Mouse (Mus musculus): ENCODE measurements around the gene Mta2.

The Mta2 gene

GRCm38 (mm10) chr19:8993625-8993912 lies 51.9 kb downstream of the Mta2 start:
- DNase-seq, result no peak

- DNase-seq, result no peak
These were observed 53.3 kb downstream of the Mta2 start for GRCm38 (mm10) chr19:8994813-8995607.

- no peak for DNase-seq
These were observed 54.9 kb downstream of the Mta2 start for GRCm38 (mm10) chr19:8996601-8997000.

GRCm38 (mm10) chr19:8997546-8997945 lies 55.9 kb downstream of the Mta2 start:
- no peak for DNase-seq

GRCm38 (mm10) chr19:8998546-8998945 lies 56.9 kb downstream of the Mta2 start:
- no peak for DNase-seq

- DNase-seq, result no peak
These were observed 57.5 kb downstream of the Mta2 start for GRCm38 (mm10) chr19:8999223-8999622.

All from cerebellum, adult 18-20 months (tissue).